Mouse (Mus musculus) monocyte, adult 59 days (primary cell): ENCODE data around the gene Il6. TPM values are rescaled to one million over a fixed set of nuclear protein-coding genes. Genes with fewer than 3 reads are reported as not detected.

Source experiments
- total RNA-seq, 2 experiments: library from RNA; stranded (reverse); gene quantifications; one replicate each; pipeline ENCODE4 v1.2.4; 2023

Il6 gene
- total RNA-seq = 1 to 10 TPM; 2.6 to 3.0 TPM

GRCm38 (mm10) chr5:30012726-30013503, at the start of gene Il6:
TSS of gene Il6 (plus strand) at chr5:30013114.

Other genes starting within 250 kb of the Il6 start
- 1 to 10 TPM; 2.0 to 2.3 TPM for gene Tyms, start 60.5 kb downstream of the Il6 start, total RNA-seq
- gene Garem2, start 92.0 kb downstream of the Il6 start, total RNA-seq = not detected
- gene 3110082J24Rik, start 93.0 kb downstream of the Il6 start, total RNA-seq = not detected
- gene Hadha, start 142.0 kb downstream of the Il6 start, total RNA-seq = 10 to 100 TPM; 81.3 to 83.3 TPM
- gene Hadhb, start 142.1 kb downstream of the Il6 start, total RNA-seq = 10 to 100 TPM; 73.6 to 74.6 TPM
- gene Adgrf3, start 192.6 kb downstream of the Il6 start, total RNA-seq = not detected
- 10 to 100 TPM; 13.8 to 17.3 TPM for gene Selenoi, start 219.5 kb downstream of the Il6 start, total RNA-seq